Mouse (Mus musculus): Measurements from ENCODE around the gene Gnb4. TPM values are rescaled to one million over a fixed set of nuclear protein-coding genes. Genes with fewer than 3 reads are reported as not detected.

Gnb4 gene
- polyA plus RNA-seq, 1 experiment from 2014 or later: 43.4 TPM

GRCm38 (mm10) chr3:32595080-32595479 is 21.3 kb downstream of the Gnb4 start:
- Histone ChIP-seq H3K4me3 (ENCODE audit: low read length) (no peak overlapping the region), H3K4me2 (ENCODE audit: low read depth, low read length) (no peak overlapping the region), H3K9me3 (ENCODE audit: control insufficient read depth, low read length) (no peaks in the 10 kb centered on the region), H3K36me3 (ENCODE audit: control insufficient read depth, insufficient read depth, low read length) (no peaks in the 10 kb centered on the region), H3K4me1 (ENCODE audit: control insufficient read depth, insufficient read depth, low read length) (no peaks in the 10 kb centered on the region), H3K9ac (ENCODE audit: low read depth, low read length) (no peak overlapping the region), H3K27ac (ENCODE audit: low read length) (no peak overlapping the region), H3K27me3 (replicated peaks; ENCODE audit: control insufficient read depth, insufficient read depth, low read length) (no peaks in the 10 kb centered on the region)
- 49% methylated on average over 4 of the region's 4 CpGs for WGBS
- no peak for ATAC-seq

GRCm38 (mm10) chr3:32586274-32586673 is 30.1 kb downstream of the Gnb4 start:
- H3K9me3 ChIP-seq (ENCODE audit: control insufficient read depth, low read length): no peaks in the 10 kb centered on the region
- 91% methylated on average over 3 of the region's 3 CpGs for WGBS
- H3K36me3 ChIP-seq (ENCODE audit: control insufficient read depth, insufficient read depth, low read length): peaks cover 3% of the 10 kb centered on the region; the same call in 1 of the 2 replicates
- H3K27ac ChIP-seq (ENCODE audit: low read length): no peak overlapping the region
- no peaks in the 10 kb centered on the region for H3K27me3 ChIP-seq (replicated peaks; ENCODE audit: control insufficient read depth, insufficient read depth, low read length)
- no peak overlapping the region for H3K9ac ChIP-seq (ENCODE audit: low read depth, low read length)
- H3K4me2 ChIP-seq (ENCODE audit: low read depth, low read length): no peak overlapping the region
- no peak for ATAC-seq
- H3K4me3 ChIP-seq (ENCODE audit: low read length): no peak overlapping the region
- no peaks in the 10 kb centered on the region for H3K4me1 ChIP-seq (ENCODE audit: control insufficient read depth, insufficient read depth, low read length)

GRCm38 (mm10) chr3:32583489-32583888 is 32.9 kb downstream of the Gnb4 start:
- H3K9ac ChIP-seq (ENCODE audit: low read depth, low read length): no peak overlapping the region
- 88% methylated on average over 4 of the region's 4 CpGs for WGBS
- no peaks in the 10 kb centered on the region for H3K9me3 ChIP-seq (ENCODE audit: control insufficient read depth, low read length)
- H3K4me1 ChIP-seq (ENCODE audit: control insufficient read depth, insufficient read depth, low read length): no peaks in the 10 kb centered on the region
- no peaks in the 10 kb centered on the region for H3K27me3 ChIP-seq (replicated peaks; ENCODE audit: control insufficient read depth, insufficient read depth, low read length)
- no peak for ATAC-seq
- no peak overlapping the region for H3K4me3 ChIP-seq (ENCODE audit: low read length)
- no peaks in the 10 kb centered on the region for H3K36me3 ChIP-seq (ENCODE audit: control insufficient read depth, insufficient read depth, low read length)
- no peak overlapping the region for H3K27ac ChIP-seq (ENCODE audit: low read length)
- no peak overlapping the region for H3K4me2 ChIP-seq (ENCODE audit: low read depth, low read length)

GRCm38 (mm10) chr3:32581911-32582310 is 34.5 kb downstream of the Gnb4 start:
- Histone ChIP-seq H3K27ac (ENCODE audit: low read length) (no peak overlapping the region), H3K4me2 (ENCODE audit: low read depth, low read length) (no peak overlapping the region), H3K36me3 (ENCODE audit: control insufficient read depth, insufficient read depth, low read length) (no peaks in the 10 kb centered on the region; the same call in 1 of the 2 replicates), H3K4me1 (ENCODE audit: control insufficient read depth, insufficient read depth, low read length) (no peaks in the 10 kb centered on the region), H3K9ac (ENCODE audit: low read depth, low read length) (no peak overlapping the region), H3K27me3 (replicated peaks; ENCODE audit: control insufficient read depth, insufficient read depth, low read length) (no peaks in the 10 kb centered on the region), H3K9me3 (ENCODE audit: control insufficient read depth, low read length) (no peaks in the 10 kb centered on the region), H3K4me3 (ENCODE audit: low read length) (no peak overlapping the region)
- 89% methylated on average over 3 of the region's 3 CpGs for WGBS
- no peak for ATAC-seq

- H3K4me2 ChIP-seq (ENCODE audit: low read depth, low read length): no peak overlapping the region
- H3K9me3 ChIP-seq (ENCODE audit: control insufficient read depth, low read length): no peaks in the 10 kb centered on the region
- 87% methylated on average over 3 of the region's 3 CpGs for WGBS
- H3K27me3 ChIP-seq (replicated peaks; ENCODE audit: control insufficient read depth, insufficient read depth, low read length): no peaks in the 10 kb centered on the region
- H3K27ac ChIP-seq (ENCODE audit: low read length): no peak overlapping the region
- H3K36me3 ChIP-seq (ENCODE audit: control insufficient read depth, insufficient read depth, low read length): no peaks in the 10 kb centered on the region; the same call in 1 of the 2 replicates
- H3K4me1 ChIP-seq (ENCODE audit: control insufficient read depth, insufficient read depth, low read length): no peaks in the 10 kb centered on the region
- no peak for ATAC-seq
- no peak overlapping the region for H3K4me3 ChIP-seq (ENCODE audit: low read length)
- no peak overlapping the region for H3K9ac ChIP-seq (ENCODE audit: low read depth, low read length)
These were observed 35.6 kb downstream of the Gnb4 start for GRCm38 (mm10) chr3:32580738-32581137.

GRCm38 (mm10) chr3:32578772-32579171 is 37.6 kb downstream of the Gnb4 start:
- no peak overlapping the region for H3K4me3 ChIP-seq (ENCODE audit: low read length)
- no peak for ATAC-seq
- no peak overlapping the region for H3K27ac ChIP-seq (ENCODE audit: low read length)
- no peak overlapping the region for H3K4me2 ChIP-seq (ENCODE audit: low read depth, low read length)
- H3K9me3 ChIP-seq (ENCODE audit: control insufficient read depth, low read length): no peaks in the 10 kb centered on the region
- no peaks in the 10 kb centered on the region for H3K27me3 ChIP-seq (replicated peaks; ENCODE audit: control insufficient read depth, insufficient read depth, low read length)
- H3K36me3 ChIP-seq (ENCODE audit: control insufficient read depth, insufficient read depth, low read length): no peaks in the 10 kb centered on the region; the same call in 1 of the 2 replicates
- H3K4me1 ChIP-seq (ENCODE audit: control insufficient read depth, insufficient read depth, low read length): no peaks in the 10 kb centered on the region
- H3K9ac ChIP-seq (ENCODE audit: low read depth, low read length): no peak overlapping the region
- WGBS: 84% methylated on average over 5 of the region's 5 CpGs

- no peak for ATAC-seq
- no peak overlapping the region for H3K4me2 ChIP-seq (ENCODE audit: low read depth, low read length)
- WGBS: 93% methylated on average over 3 of the region's 3 CpGs
- no peaks in the 10 kb centered on the region for H3K9me3 ChIP-seq (ENCODE audit: control insufficient read depth, low read length)
- H3K4me3 ChIP-seq (ENCODE audit: low read length): no peak overlapping the region
- H3K27ac ChIP-seq (ENCODE audit: low read length): no peak overlapping the region
- H3K4me1 ChIP-seq (ENCODE audit: control insufficient read depth, insufficient read depth, low read length): no peaks in the 10 kb centered on the region
- H3K9ac ChIP-seq (ENCODE audit: low read depth, low read length): no peak overlapping the region
- H3K27me3 ChIP-seq (replicated peaks; ENCODE audit: control insufficient read depth, insufficient read depth, low read length): no peaks in the 10 kb centered on the region
- H3K36me3 ChIP-seq (ENCODE audit: control insufficient read depth, insufficient read depth, low read length): no peaks in the 10 kb centered on the region; the same call in 1 of the 2 replicates
These were observed 41.2 kb downstream of the Gnb4 start for GRCm38 (mm10) chr3:32575151-32575550.

GRCm38 (mm10) chr3:32573881-32574280 is 42.5 kb downstream of the Gnb4 start:
- no peak overlapping the region for H3K27ac ChIP-seq (ENCODE audit: low read length)
- H3K27me3 ChIP-seq (replicated peaks; ENCODE audit: control insufficient read depth, insufficient read depth, low read length): no peaks in the 10 kb centered on the region
- no peak overlapping the region for H3K4me2 ChIP-seq (ENCODE audit: low read depth, low read length)
- no peaks in the 10 kb centered on the region for H3K4me1 ChIP-seq (ENCODE audit: control insufficient read depth, insufficient read depth, low read length)
- ATAC-seq: no peak
- H3K36me3 ChIP-seq (ENCODE audit: control insufficient read depth, insufficient read depth, low read length): no peaks in the 10 kb centered on the region; the same call in 1 of the 2 replicates
- no peaks in the 10 kb centered on the region for H3K9me3 ChIP-seq (ENCODE audit: control insufficient read depth, low read length)
- H3K9ac ChIP-seq (ENCODE audit: low read depth, low read length): no peak overlapping the region
- WGBS: 66% methylated on average over 9 of the region's 9 CpGs
- H3K4me3 ChIP-seq (ENCODE audit: low read length): no peak overlapping the region

GRCm38 (mm10) chr3:32573086-32573485 is 43.3 kb downstream of the Gnb4 start:
- ATAC-seq: no peak
- H3K27me3 ChIP-seq (replicated peaks; ENCODE audit: control insufficient read depth, insufficient read depth, low read length): no peaks in the 10 kb centered on the region
- H3K4me2 ChIP-seq (ENCODE audit: low read depth, low read length): no peak overlapping the region
- H3K36me3 ChIP-seq (ENCODE audit: control insufficient read depth, insufficient read depth, low read length): peaks cover 6% of the 10 kb centered on the region; the same call in 1 of the 2 replicates
- H3K9ac ChIP-seq (ENCODE audit: low read depth, low read length): no peak overlapping the region
- H3K9me3 ChIP-seq (ENCODE audit: control insufficient read depth, low read length): no peaks in the 10 kb centered on the region
- no peak overlapping the region for H3K4me3 ChIP-seq (ENCODE audit: low read length)
- no peak overlapping the region for H3K27ac ChIP-seq (ENCODE audit: low read length)
- WGBS: 88% methylated on average over 2 of the region's 2 CpGs
- no peaks in the 10 kb centered on the region for H3K4me1 ChIP-seq (ENCODE audit: control insufficient read depth, insufficient read depth, low read length)

- Histone ChIP-seq H3K4me2 (ENCODE audit: low read depth, low read length) (no peak overlapping the region), H3K9me3 (ENCODE audit: control insufficient read depth, low read length) (no peaks in the 10 kb centered on the region), H3K27ac (ENCODE audit: low read length) (no peak overlapping the region), H3K4me1 (ENCODE audit: control insufficient read depth, insufficient read depth, low read length) (no peaks in the 10 kb centered on the region), H3K27me3 (replicated peaks; ENCODE audit: control insufficient read depth, insufficient read depth, low read length) (no peaks in the 10 kb centered on the region), H3K4me3 (ENCODE audit: low read length) (no peak overlapping the region), H3K9ac (ENCODE audit: low read depth, low read length) (no peak overlapping the region), H3K36me3 (ENCODE audit: control insufficient read depth, insufficient read depth, low read length) (peaks cover 11% of the 10 kb centered on the region; the same call in 1 of the 2 replicates)
- 92% methylated on average over 6 of the region's 6 CpGs for WGBS
- no peak for ATAC-seq
These were observed 53.0 kb downstream of the Gnb4 start for GRCm38 (mm10) chr3:32563401-32563800.
